Mouse (Mus musculus) cerebellum, postnatal 36 days (tissue): ENCODE results near the gene Hist2h3b.
A peak's percentile ranks its signal among the peaks of the same experiment; 100 is the strongest.
"Not testable (repeated sequence)": the region's sequence is repeated elsewhere in the genome, so short reads cannot be mapped to it uniquely, and the experiment has no call there.

ENCODE experiments used
- DNase-seq, 2 experiments: peaks; one replicate each; pipeline ENCODE4 v3.0.0; 2021 to 2022; ENCODE audit warnings: mixed read lengths in 2 of 2

The Hist2h3b gene

GRCm38 (mm10) chr3:96263558-96264403 is 4.7 kb upstream of the Hist2h3b start:
- DNase-seq: peak; percentile 36 to 62

GRCm38 (mm10) chr3:96264404-96264949 is 4.0 kb upstream of the Hist2h3b start:
- DNase-seq: no peak

DNA sequence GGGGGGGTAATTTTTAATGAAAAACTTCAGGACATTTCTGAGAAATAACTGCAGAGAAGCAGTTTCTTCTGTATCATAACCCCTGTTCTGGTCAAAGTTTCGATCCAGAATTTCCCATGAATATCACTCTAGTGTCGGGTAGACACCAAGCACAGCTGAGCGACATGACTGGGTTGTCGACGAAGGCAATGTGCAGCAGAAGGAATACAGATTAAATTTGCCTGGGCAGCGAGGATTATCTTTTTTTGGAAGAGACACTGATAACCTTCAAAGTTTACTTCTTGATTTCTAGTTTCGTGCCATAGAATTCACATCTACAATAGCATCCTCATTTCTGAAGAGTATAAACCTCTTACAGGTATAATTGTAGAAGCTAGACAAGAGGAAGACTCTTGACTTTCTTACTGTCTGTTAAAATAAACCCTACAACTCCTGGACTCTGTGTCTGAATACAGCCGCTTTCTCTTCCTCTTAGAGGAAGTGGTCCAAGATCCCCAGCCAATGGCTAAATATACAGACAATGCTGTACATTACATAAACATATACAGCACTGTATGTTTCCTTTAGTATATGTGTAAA is 2.2 kb upstream of the Hist2h3b start:
- DNase-seq: no peak

GRCm38 (mm10) chr3:96267541-96267940 is 913 bp upstream of the Hist2h3b start:
- DNase-seq: no peak

GRCm38 (mm10) chr3:96268776-96269378 is 423 bp downstream of the Hist2h3b start:
- DNase-seq: not testable (repeated sequence)

DNA sequence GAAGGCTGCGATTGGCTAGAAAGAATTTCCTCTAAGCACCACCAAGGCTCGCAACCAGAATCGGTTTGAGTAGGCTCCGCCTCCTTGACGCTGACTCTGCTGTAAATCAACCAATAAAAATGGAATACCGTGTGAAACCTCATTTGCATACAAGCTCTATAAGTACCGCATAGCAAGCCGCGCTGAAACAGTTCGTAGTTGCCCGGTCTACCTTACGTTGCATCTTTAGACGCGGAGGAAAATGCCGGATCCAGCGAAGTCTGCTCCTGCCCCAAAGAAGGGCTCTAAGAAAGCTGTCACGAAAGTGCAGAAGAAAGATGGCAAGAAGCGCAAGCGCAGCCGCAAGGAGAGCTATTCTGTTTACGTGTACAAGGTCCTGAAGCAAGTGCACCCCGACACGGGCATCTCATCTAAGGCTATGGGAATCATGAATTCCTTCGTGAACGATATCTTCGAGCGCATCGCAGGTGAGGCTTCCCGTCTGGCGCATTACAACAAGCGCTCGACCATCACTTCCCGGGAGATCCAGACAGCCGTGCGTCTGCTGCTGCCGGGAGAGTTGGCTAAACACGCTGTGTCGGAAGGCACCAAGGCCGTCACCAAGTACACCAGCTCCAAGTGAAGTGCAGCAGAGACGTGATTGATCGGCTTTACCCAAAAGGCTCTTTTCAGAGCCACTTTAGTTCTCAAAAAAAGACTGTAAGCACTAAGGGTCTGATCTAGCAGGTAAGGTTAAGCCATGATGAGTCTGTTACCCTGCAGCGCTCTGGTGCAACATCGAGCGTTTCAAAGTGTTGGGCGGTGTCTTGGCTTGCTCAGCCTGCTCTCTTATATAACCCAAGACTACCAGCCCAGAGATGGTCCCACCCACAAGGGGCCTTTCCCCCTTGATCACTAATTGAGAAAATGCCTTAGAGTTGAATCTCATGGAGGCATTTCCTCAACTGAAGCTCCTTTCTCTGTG is 1.3 kb downstream of the Hist2h3b start, which contains the start of gene Hist2h2bb:
Gene Hist2h2bb, plus strand, starts transcription at position 242 of the 964 bp plus-strand sequence.
- peak; percentile 87 to 95 for DNase-seq

GRCm38 (mm10) chr3:96273591-96274465 is 5.4 kb downstream of the Hist2h3b start:
- no peak for DNase-seq

GRCm38 (mm10) chr3:96277428-96277799 is 9.0 kb downstream of the Hist2h3b start:
- DNase-seq: peak in 1 of 2 experiments; percentile 32

- DNase-seq: peak; percentile 88
Observed at GRCm38 (mm10) chr3:96277800-96278624, 9.6 kb downstream of the Hist2h3b start.

GRCm38 (mm10) chr3:96280660-96281059 is 12.2 kb downstream of the Hist2h3b start:
- DNase-seq: no peak

- DNase-seq: no peak
Observed at GRCm38 (mm10) chr3:96284457-96284856, 16.0 kb downstream of the Hist2h3b start.

DNA sequence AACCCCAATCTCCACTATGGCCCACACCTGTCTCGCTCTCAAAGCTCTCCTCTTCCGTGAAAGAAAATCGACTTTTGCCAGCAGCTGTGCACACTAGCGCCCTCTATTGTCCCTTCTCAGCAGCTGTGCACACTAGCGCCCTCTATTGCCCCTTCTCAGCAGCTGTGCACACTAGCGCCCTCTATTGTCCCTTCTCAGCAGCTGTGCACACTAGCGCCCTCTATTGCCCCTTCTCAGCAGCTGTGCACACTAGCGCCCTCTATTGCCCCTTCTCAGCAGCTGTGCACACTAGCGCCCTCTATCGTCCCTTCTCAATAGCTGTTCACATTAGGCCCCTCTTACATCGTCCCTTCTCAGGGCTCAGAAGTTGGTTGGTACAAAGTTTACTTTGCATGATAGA is 18.9 kb downstream of the Hist2h3b start:
- not testable (repeated sequence) for DNase-seq

- no peak for DNase-seq
Observed at GRCm38 (mm10) chr3:96289201-96289600, 20.7 kb downstream of the Hist2h3b start.

DNA sequence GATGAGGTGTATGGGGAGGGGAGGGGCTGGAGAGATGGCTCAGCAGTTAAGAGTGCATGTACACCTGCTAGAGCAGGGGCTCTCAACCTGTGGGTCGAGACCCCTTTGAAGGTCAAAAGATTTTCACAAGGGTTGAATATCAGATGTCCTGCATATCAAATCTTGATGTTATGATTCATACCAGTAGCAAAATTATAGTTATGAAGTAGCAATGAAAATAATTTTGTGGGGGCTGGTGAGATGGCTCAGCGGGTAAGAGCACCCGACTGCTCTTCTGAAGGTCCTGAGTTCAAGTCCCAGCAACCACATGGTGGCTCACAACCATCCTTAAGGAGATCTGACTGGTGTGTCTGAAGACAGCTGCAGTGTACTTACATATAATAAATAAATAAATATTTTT is 22.3 kb downstream of the Hist2h3b start:
- DNase-seq: not testable (repeated sequence)

DNA sequence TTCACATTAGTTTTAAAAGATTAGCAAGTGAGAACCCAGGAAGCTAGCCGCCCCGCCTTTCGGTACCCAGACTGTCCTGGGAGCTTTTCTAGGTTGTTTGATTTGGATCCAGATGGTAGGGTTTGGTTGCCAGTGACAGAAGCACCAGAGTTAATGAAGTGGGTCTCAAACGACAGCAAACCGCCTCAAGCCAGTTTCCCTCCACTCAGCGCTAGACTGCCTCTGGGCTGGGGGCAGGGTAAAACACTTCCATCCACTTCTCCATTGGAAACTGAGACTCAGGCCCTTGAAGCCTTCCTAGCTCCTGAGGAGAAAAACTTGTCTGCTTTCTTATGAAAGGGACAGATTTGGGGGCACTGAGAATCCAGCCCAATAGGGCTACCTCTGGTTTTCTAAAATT is 24.2 kb downstream of the Hist2h3b start:
- no peak for DNase-seq

DNA sequence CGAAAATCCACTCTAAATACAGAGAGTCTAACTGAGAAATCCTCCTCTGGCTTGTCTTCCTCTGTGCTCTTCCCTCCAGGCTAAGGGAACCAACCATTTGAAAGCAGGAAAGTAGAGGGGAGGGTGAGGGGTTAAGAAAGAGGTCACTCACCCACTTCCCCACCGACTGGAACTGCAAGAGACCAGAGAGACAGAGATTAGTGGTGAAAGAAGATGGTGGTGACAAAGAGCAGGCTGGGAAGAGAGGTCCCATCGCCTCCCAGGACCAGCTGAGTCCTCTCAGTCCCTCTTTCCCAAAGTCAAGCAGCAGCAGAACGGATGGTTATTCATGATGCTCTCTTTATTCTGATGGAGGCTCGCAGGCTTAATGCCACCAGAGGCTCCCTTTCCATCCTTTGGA is 24.9 kb downstream of the Hist2h3b start:
- DNase-seq: no peak

GRCm38 (mm10) chr3:96293787-96294186 is 25.3 kb downstream of the Hist2h3b start, which contains the start of gene Fcgr1:
Fcgr1 (minus strand) TSS chr3:96293969.
- no peak for DNase-seq

GRCm38 (mm10) chr3:96298360-96298759 is 29.9 kb downstream of the Hist2h3b start:
- DNase-seq: no peak

DNA sequence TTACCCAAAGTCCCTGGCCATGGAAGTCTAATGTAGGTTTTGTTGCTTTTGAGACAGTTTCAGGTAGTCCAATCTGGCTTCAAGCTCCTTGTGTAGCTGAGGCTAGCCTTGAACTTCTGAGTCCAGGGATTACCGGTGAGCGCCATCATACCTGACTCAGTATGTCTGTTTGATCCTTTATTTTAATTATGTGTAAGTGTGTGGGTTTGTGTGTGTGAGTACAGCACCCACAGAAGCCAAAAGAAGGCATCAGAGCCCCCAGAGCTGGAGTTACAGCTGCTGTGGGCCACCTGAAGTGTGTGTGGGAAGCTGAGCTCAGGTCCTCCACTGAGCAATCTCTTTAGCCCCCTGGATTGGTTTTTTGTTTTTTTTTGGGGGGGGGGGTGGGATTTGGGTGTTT is 31.1 kb downstream of the Hist2h3b start:
- no peak for DNase-seq
